Comparison of ENCODE assay signal across 12 mouse cellular contexts in genomic region chr4:127600919-127601318, GRCm38 (mm10).
DNase-seq lines count a peak whose midpoint lies in the region; ATAC-seq and TF ChIP-seq lines count a peak whose summit lies in the region.
"Had no signal": no experiment of that assay in that cellular context is flagged by ENCODE, and none has a peak within 500 bp of the region (broad histone marks: within the 10 kb centered on the region; RNA-seq: fewer than 3 reads in every experiment).

No protein-coding gene starts in this region.

- H3K27me3 ChIP-seq in intestine, embryonic 15.5 days (replicated peaks), result no peaks in the 10 kb centered on the region
- H3K27me3 ChIP-seq in hindbrain, embryonic 11.5 days (ENCODE audit: control insufficient read depth, insufficient read depth, low read length), result no peaks in the 10 kb centered on the region

- no peak for ATAC-seq in intestine, embryonic 15.5 days
- no peak for ATAC-seq in hindbrain, embryonic 11.5 days (ENCODE audit: low FRiP score)

- no peak overlapping the region for H3K9ac ChIP-seq in intestine, embryonic 15.5 days
- no peak overlapping the region for H3K9ac ChIP-seq in hindbrain, embryonic 11.5 days (ENCODE audit: low read depth, low read length)

- intact Hi-C loops in left cerebral cortex, postnatal 4 days (cut with DNase I), result no loop called here

- H3K4me3 ChIP-seq in intestine, embryonic 15.5 days (replicated peaks), result no peak overlapping the region
- H3K4me3 ChIP-seq in hindbrain, embryonic 11.5 days (ENCODE audit: low read depth, low read length), result no peak overlapping the region
- H3K4me3 ChIP-seq: midbrain, embryonic 10.5 days had no signal

- H3K27ac ChIP-seq in intestine, embryonic 15.5 days, result no peak overlapping the region
- H3K27ac ChIP-seq in hindbrain, embryonic 11.5 days (ENCODE audit: low read depth, low read length), result no peak overlapping the region

- H3K4me1 ChIP-seq in intestine, embryonic 15.5 days (replicated peaks), result no peaks in the 10 kb centered on the region
- H3K4me1 ChIP-seq in hindbrain, embryonic 11.5 days (replicated peaks; ENCODE audit: control insufficient read depth, insufficient read depth, low read length), result no peaks in the 10 kb centered on the region

- 70% methylated on average over 8 of the region's 8 CpGs for WGBS in intestine, embryonic 15.5 days
- 80% methylated on average over 8 of the region's 8 CpGs for WGBS in hindbrain, embryonic 11.5 days

- DNase-seq in brain, adult 2 months (ENCODE audit: low read depth, low spot score), result peak; percentile 91
- peak; percentile 66 for DNase-seq in brain, embryonic 14.5 days (ENCODE audit: low read depth)
- peak; percentile 16 for DNase-seq in layer of hippocampus, adult 9-10 months (ENCODE audit: low spot score)
- DNase-seq in left cerebral cortex, postnatal 4 days, result peak; percentile 23
- DNase-seq in hindbrain, embryonic 11.5 days (ENCODE audit: low spot score), result no peak
- no peak for DNase-seq in kidney, adult 18-20 months
- DNase-seq: heart, adult 18-20 months; kidney, adult 8-10 months; lung, adult 18-20 months; thymus, postnatal 25 days had no signal

- H3K9me3 ChIP-seq in intestine, embryonic 15.5 days, result no peaks in the 10 kb centered on the region
- no peaks in the 10 kb centered on the region for H3K9me3 ChIP-seq in hindbrain, embryonic 11.5 days (ENCODE audit: control insufficient read depth, low read length)
- H3K9me3 ChIP-seq: midbrain, embryonic 10.5 days had no signal

- no peak overlapping the region for H3K4me2 ChIP-seq in intestine, embryonic 15.5 days (replicated peaks)
- H3K4me2 ChIP-seq in hindbrain, embryonic 11.5 days (replicated peaks; ENCODE audit: low read depth, low read length), result no peak overlapping the region

- no peaks in the 10 kb centered on the region for H3K36me3 ChIP-seq in intestine, embryonic 15.5 days
- no peaks in the 10 kb centered on the region for H3K36me3 ChIP-seq in hindbrain, embryonic 11.5 days (ENCODE audit: control insufficient read depth, insufficient read depth, low read length)
- H3K36me3 ChIP-seq: midbrain, embryonic 10.5 days had no signal

- TF ChIP-seq CTCF in brain, embryonic 14.5 days (IDR thresholded peaks at IDR 0.05; ENCODE audit: borderline replicate concordance, extremely low read depth, insufficient read depth, insufficient read length), result no peak

- no peak for TF ChIP-seq POLR2A in brain, embryonic 14.5 days (IDR thresholded peaks at IDR 0.05; ENCODE audit: borderline replicate concordance, extremely low read depth, insufficient read depth, insufficient read length, poor library complexity, severe bottlenecking)

Comparison
In these comparisons a context has a peak if more than half of its experiments do, and no peak if none do; other contexts are left out.
1. DNase-seq: peak in brain, adult 2 months (single experiment), brain, embryonic 14.5 days (single experiment), layer of hippocampus, adult 9-10 months (single experiment) and left cerebral cortex, postnatal 4 days (single experiment); none in hindbrain, embryonic 11.5 days (single experiment) and kidney, adult 18-20 months (single experiment).